Mouse (Mus musculus): ENCODE data around the gene Ston2. TPM values are rescaled to one million over a fixed set of nuclear protein-coding genes. Genes with fewer than 3 reads are reported as not detected.

Ston2 gene
- polyA plus RNA-seq, 1 experiment from 2014 or later, result 5.6 TPM

DNA sequence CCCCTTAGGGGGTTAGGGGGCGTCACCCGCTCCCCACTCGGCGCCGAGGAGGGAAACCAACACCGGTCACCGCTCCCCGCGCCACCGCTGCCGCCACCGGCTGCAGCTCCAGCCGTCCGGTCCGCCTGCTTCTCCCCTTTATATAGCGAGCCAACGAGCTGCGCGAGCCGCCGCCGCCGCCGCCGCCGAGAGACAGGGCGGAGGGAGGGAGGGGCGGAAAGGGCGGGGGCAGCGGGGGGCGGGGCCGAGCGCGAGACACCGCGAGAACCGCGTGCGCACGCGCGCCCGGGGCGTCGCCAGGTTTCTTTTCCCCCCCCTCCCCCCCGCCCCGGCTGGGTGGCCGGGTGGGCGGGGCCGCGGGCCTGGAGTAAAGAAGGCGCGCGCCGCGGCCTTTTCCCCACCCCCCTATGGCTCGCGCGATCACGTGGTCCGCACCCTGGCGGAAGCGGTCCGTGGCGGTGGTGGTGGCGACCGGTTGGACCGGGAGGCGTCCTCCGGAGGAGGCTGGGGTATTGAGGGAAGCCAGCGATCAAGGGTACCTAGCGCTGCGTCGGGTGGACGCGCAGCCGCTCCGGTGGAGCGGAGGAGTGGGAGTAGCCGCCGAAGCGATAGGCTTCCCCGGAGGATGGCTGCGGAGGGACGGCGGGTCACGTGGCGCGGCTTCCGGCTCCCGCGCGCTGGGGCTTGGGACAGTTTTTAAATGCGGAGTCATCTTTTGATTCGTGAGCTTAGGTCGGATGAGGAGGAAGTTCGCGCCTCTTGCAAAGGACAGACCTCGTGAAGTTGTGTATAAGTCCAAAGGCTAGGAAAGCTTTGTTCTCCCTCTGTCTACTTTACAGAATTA lies 198.1 kb downstream of the Ston2 start, which contains the start of gene Gtf2a1:
Gtf2a1 (minus strand) TSS at position 641 of the 844 bp plus-strand sequence.
- Histone ChIP-seq H3K9ac (replicated peaks) (peak within 1 kb of the TSS; percentile 100), H3K27me3 (ENCODE audit: insufficient read depth, low read length) (no peaks in the 10 kb centered on the region), H3K9me3 (ENCODE audit: low read length) (no peaks in the 10 kb centered on the region), H3K4me3 (ENCODE audit: low read depth, low read length) (peak within 1 kb of the TSS; percentile 93), H3K27ac (ENCODE audit: low read depth) (peak within 1 kb of the TSS; percentile 100), H3K4me1 (ENCODE audit: insufficient read depth) (peaks cover 20% of the 10 kb centered on the region), H3K36me3 (replicated peaks; ENCODE audit: insufficient read depth, low read length) (peaks cover 6% of the 10 kb centered on the region), H3K4me2 (ENCODE audit: low read depth, low read length) (peak within 1 kb of the TSS; percentile 76)
- WGBS (ENCODE audit: insufficient replicate concordance), result under 1% methylated on average over 60 of the region's 99 CpGs
- TF ChIP-seq CTCF (IDR thresholded peaks at IDR 0.05; ENCODE audit: low read depth), result no peak
- TF ChIP-seq EP300 (IDR thresholded peaks at IDR 0.05; ENCODE audit: low read depth), result peak; percentile 68; the same call in 1 of the 2 replicates
- ATAC-seq (peak; percentile 82), DNase-seq (peak; percentile 99)

GRCm38 (mm10) chr12:91589542-91589846 lies 198.7 kb downstream of the Ston2 start:
- H3K27ac ChIP-seq (ENCODE audit: low read depth), result peak overlapping the region; percentile 100
- TF ChIP-seq CTCF (IDR thresholded peaks at IDR 0.05; ENCODE audit: low read depth), result no peak
- TF ChIP-seq EP300 (IDR thresholded peaks at IDR 0.05; ENCODE audit: low read depth), result no peak
- DNase-seq (no peak), ATAC-seq (no peak)
- H3K4me2 ChIP-seq (ENCODE audit: low read depth, low read length), result peak overlapping the region; percentile 73
- no peaks in the 10 kb centered on the region for H3K27me3 ChIP-seq (ENCODE audit: insufficient read depth, low read length)
- peaks cover 9% of the 10 kb centered on the region for H3K36me3 ChIP-seq (replicated peaks; ENCODE audit: insufficient read depth, low read length)
- no peaks in the 10 kb centered on the region for H3K9me3 ChIP-seq (ENCODE audit: low read length)
- H3K4me3 ChIP-seq (ENCODE audit: low read depth, low read length), result peak overlapping the region; percentile 93
- peak overlapping the region; percentile 100 for H3K9ac ChIP-seq (replicated peaks)
- peaks cover 22% of the 10 kb centered on the region for H3K4me1 ChIP-seq (ENCODE audit: insufficient read depth)
- WGBS (ENCODE audit: insufficient replicate concordance), result 0% methylated on average over 11 of the region's 11 CpGs

- peak overlapping the region; percentile 93 for H3K4me3 ChIP-seq (ENCODE audit: low read depth, low read length)
- peak overlapping the region; percentile 100 for H3K9ac ChIP-seq (replicated peaks)
- peaks cover 22% of the 10 kb centered on the region for H3K4me1 ChIP-seq (ENCODE audit: insufficient read depth)
- peak overlapping the region; percentile 73 for H3K4me2 ChIP-seq (ENCODE audit: low read depth, low read length)
- H3K27me3 ChIP-seq (ENCODE audit: insufficient read depth, low read length), result no peaks in the 10 kb centered on the region
- TF ChIP-seq EP300 (IDR thresholded peaks at IDR 0.05; ENCODE audit: low read depth), result no peak
- no peak for TF ChIP-seq CTCF (IDR thresholded peaks at IDR 0.05; ENCODE audit: low read depth)
- ATAC-seq (peak; percentile 40), DNase-seq (peak; percentile 63)
- peaks cover 9% of the 10 kb centered on the region for H3K36me3 ChIP-seq (replicated peaks; ENCODE audit: insufficient read depth, low read length)
- peak overlapping the region; percentile 100 for H3K27ac ChIP-seq (ENCODE audit: low read depth)
- H3K9me3 ChIP-seq (ENCODE audit: low read length), result no peaks in the 10 kb centered on the region
- under 1% methylated on average over 56 of the region's 83 CpGs for WGBS (ENCODE audit: insufficient replicate concordance)
Measured at GRCm38 (mm10) chr12:91588670-91589541, 199.3 kb downstream of the Ston2 start.

DNA sequence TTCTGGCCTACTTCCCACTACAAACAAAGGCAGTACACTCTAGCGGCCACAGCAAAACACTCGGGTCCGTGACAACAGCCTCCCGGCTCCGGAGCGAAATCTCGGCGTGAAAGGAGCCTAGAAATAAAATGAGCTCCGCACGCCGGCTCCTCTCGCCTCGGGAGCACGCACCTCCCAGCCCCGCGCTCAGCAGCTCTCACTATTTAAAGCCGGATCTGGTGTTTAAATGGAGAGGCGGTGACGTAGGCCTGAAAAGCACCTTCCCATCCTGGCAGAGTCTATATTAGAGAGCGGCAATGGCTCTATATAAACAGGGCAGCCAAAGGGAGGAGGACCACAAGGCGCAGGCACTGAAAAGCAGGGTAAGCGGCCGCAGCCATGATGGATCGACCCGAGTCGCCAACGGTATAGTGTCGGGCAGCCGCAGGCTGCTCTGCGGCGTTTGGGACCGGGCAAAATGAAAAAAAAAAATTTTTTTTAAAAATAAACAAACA lies 200.0 kb downstream of the Ston2 start:
- Histone ChIP-seq H3K9ac (replicated peaks) (peak overlapping the region; percentile 100), H3K4me2 (ENCODE audit: low read depth, low read length) (peak overlapping the region; percentile 73), H3K4me1 (ENCODE audit: insufficient read depth) (peaks cover 22% of the 10 kb centered on the region), H3K27ac (ENCODE audit: low read depth) (peak overlapping the region; percentile 100), H3K36me3 (replicated peaks; ENCODE audit: insufficient read depth, low read length) (peaks cover 10% of the 10 kb centered on the region), H3K27me3 (ENCODE audit: insufficient read depth, low read length) (no peaks in the 10 kb centered on the region), H3K4me3 (ENCODE audit: low read depth, low read length) (peak overlapping the region; percentile 93), H3K9me3 (ENCODE audit: low read length) (no peaks in the 10 kb centered on the region)
- TF ChIP-seq CTCF (IDR thresholded peaks at IDR 0.05; ENCODE audit: low read depth) (no peak), EP300 (IDR thresholded peaks at IDR 0.05; ENCODE audit: low read depth) (peak; percentile 27; the same call in 1 of the 2 replicates)
- under 1% methylated on average over 32 of the region's 32 CpGs for WGBS (ENCODE audit: insufficient replicate concordance)
- ATAC-seq (peak; percentile 63), DNase-seq (peak; percentile 90)

DNA sequence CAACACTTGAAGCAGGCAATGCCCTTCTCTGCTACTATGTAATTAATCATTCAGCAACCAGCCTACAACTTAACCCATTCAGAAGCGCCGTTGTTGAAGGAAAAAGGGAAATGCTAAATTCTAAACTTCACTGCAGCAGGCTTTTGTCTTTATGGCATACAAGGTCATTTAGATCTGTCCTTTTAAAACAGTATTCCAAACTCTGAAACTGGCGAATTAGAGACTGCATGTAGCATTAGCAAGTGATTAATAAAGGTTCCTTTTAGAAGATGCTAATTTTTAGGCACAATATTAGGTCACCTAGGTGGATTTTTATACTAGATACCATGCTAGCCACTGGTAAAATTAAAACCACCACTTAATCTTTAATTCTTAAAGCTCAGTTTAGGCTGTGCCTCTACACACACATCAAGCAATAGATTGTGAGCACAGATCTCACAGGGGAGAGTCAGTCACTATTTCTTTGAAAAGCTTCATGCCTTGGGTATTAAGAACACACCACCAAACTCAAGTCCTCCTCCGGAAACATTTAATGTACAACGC lies 200.6 kb downstream of the Ston2 start:
- peaks cover 22% of the 10 kb centered on the region for H3K4me1 ChIP-seq (ENCODE audit: insufficient read depth)
- H3K4me2 ChIP-seq (ENCODE audit: low read depth, low read length), result peak overlapping the region; percentile 73
- peak overlapping the region; percentile 100 for H3K27ac ChIP-seq (ENCODE audit: low read depth)
- no peaks in the 10 kb centered on the region for H3K9me3 ChIP-seq (ENCODE audit: low read length)
- peaks cover 14% of the 10 kb centered on the region for H3K36me3 ChIP-seq (replicated peaks; ENCODE audit: insufficient read depth, low read length)
- peak overlapping the region; percentile 100 for H3K9ac ChIP-seq (replicated peaks)
- H3K27me3 ChIP-seq (ENCODE audit: insufficient read depth, low read length), result no peaks in the 10 kb centered on the region
- WGBS (ENCODE audit: insufficient replicate concordance), result 15% methylated on average over 5 of the region's 5 CpGs
- peak overlapping the region; percentile 93 for H3K4me3 ChIP-seq (ENCODE audit: low read depth, low read length)
- DNase-seq (no peak), ATAC-seq (no peak)
- no peak for TF ChIP-seq CTCF (IDR thresholded peaks at IDR 0.05; ENCODE audit: low read depth)
- TF ChIP-seq EP300 (IDR thresholded peaks at IDR 0.05; ENCODE audit: low read depth), result no peak
